Mouse (Mus musculus) embryonic facial prominence, embryonic 10.5 days (tissue): ENCODE results near the gene Pde6b. TPM values are rescaled to one million over a fixed set of nuclear protein-coding genes. Genes with fewer than 3 reads are reported as not detected.

ENCODE experiments used
- DNase-seq: peaks from one replicate; pipeline ENCODE4 v3.0.0-alpha.2; 2017; ENCODE audit warnings: low spot score
- H3K27ac ChIP-seq: fragments of 300-500 bp; sonication (generic); replicated peaks from 2 replicates; pipeline ENCODE4 v1.5.1; 2016; ENCODE audit warnings: mild to moderate bottlenecking
- H3K27me3 ChIP-seq: fragments of 300-500 bp; sonication (generic); replicated peaks from 2 replicates; pipeline ENCODE4 v1.6.1; 2016; ENCODE audit warnings: low read depth, mild to moderate bottlenecking; ENCODE audit not compliant: poor library complexity, severe bottlenecking
- H3K36me3 ChIP-seq: fragments of 300-500 bp; sonication (generic); replicated peaks from 2 replicates; pipeline ENCODE4 v1.6.1; 2016; ENCODE audit warnings: mild to moderate bottlenecking, moderate library complexity
- H3K4me1 ChIP-seq: fragments of 300-500 bp; sonication (generic); 2 replicates; pipeline ENCODE4 v1.6.1; 2016
- H3K4me3 ChIP-seq: fragments of 300-500 bp; sonication (generic); 2 replicates; pipeline ENCODE4 v1.5.1; 2016; ENCODE audit warnings: mild to moderate bottlenecking, moderate library complexity
- H3K9me3 ChIP-seq: fragments of 300-500 bp; sonication (generic); 2 replicates; pipeline ENCODE4 v1.6.1; 2016; ENCODE audit warnings: mild to moderate bottlenecking
- WGBS: fragments of 180-500 bp; shearing (Covaris S2); methylation state at CpG from one replicate; pipeline ENCODE4 v1.1.7; 2016; 5-methylcytosine and 5-hydroxymethylcytosine counted together
- polyA plus RNA-seq: library from polyadenylated mRNA; unstranded; fragments of >200 nt; fragmentation: Nextera tagmentation; extraction: Ambion mirVana; gene quantifications from 2 replicates; pipeline ENCODE4 v1.2.1, GENCODE M21; 2016

Pde6b gene
- polyA plus RNA-seq: 0.16 and 0.39 TPM in 2 replicates

GRCm38 (mm10) chr5:108388201-108388600 is at the start of gene Pde6b:
Gene Pde6b, plus strand, starts transcription at chr5:108388391.
- no peak for DNase-seq
- Histone ChIP-seq H3K9me3 (no peaks in the 10 kb centered on the region), H3K4me1 (no peaks in the 10 kb centered on the region), H3K36me3 (no peaks in the 10 kb centered on the region), H3K27ac (no peak within 1 kb of the TSS), H3K4me3 (no peak within 1 kb of the TSS), H3K27me3 (no peaks in the 10 kb centered on the region)
- 80% methylated on average over 7 of the region's 7 CpGs for WGBS

GRCm38 (mm10) chr5:108343680-108344170 is 44.5 kb upstream of the Pde6b start:
- Histone ChIP-seq H3K4me1 (no peaks in the 10 kb centered on the region), H3K27me3 (no peaks in the 10 kb centered on the region), H3K27ac (no peak overlapping the region), H3K9me3 (no peaks in the 10 kb centered on the region), H3K4me3 (no peak overlapping the region), H3K36me3 (peaks cover 65% of the 10 kb centered on the region)
- DNase-seq: no peak
- 88% methylated on average over 4 of the region's 4 CpGs for WGBS

GRCm38 (mm10) chr5:108345313-108346071 is 42.7 kb upstream of the Pde6b start:
- DNase-seq: no peak
- WGBS: 90% methylated on average over 10 of the region's 10 CpGs
- no peaks in the 10 kb centered on the region for H3K27me3 ChIP-seq
- peaks cover 60% of the 10 kb centered on the region for H3K36me3 ChIP-seq
- no peak overlapping the region for H3K4me3 ChIP-seq
- no peak overlapping the region for H3K27ac ChIP-seq
- H3K4me1 ChIP-seq: no peaks in the 10 kb centered on the region
- H3K9me3 ChIP-seq: no peaks in the 10 kb centered on the region

GRCm38 (mm10) chr5:108347843-108348242 is 40.3 kb upstream of the Pde6b start:
- Histone ChIP-seq H3K27me3 (no peaks in the 10 kb centered on the region), H3K9me3 (no peaks in the 10 kb centered on the region), H3K4me3 (no peak overlapping the region), H3K36me3 (peaks cover 60% of the 10 kb centered on the region), H3K4me1 (no peaks in the 10 kb centered on the region), H3K27ac (no peak overlapping the region)
- WGBS: 81% methylated on average over 6 of the region's 6 CpGs
- no peak for DNase-seq

- H3K36me3 ChIP-seq: peaks cover 44% of the 10 kb centered on the region
- 95% methylated on average over 9 of the region's 9 CpGs for WGBS
- no peaks in the 10 kb centered on the region for H3K4me1 ChIP-seq
- no peaks in the 10 kb centered on the region for H3K9me3 ChIP-seq
- DNase-seq: no peak
- H3K4me3 ChIP-seq: no peak overlapping the region
- no peaks in the 10 kb centered on the region for H3K27me3 ChIP-seq
- H3K27ac ChIP-seq: no peak overlapping the region
These were observed 38.6 kb upstream of the Pde6b start for GRCm38 (mm10) chr5:108349511-108350148.

- peaks cover 19% of the 10 kb centered on the region for H3K36me3 ChIP-seq
- no peaks in the 10 kb centered on the region for H3K27me3 ChIP-seq
- 0 out of 2 replicates have a peak, but pooled peaks cover 2% of the 10 kb centered on the region for H3K9me3 ChIP-seq
- DNase-seq: no peak
- WGBS: 88% methylated on average over 2 of the region's 2 CpGs
- H3K4me1 ChIP-seq: no peaks in the 10 kb centered on the region
- H3K27ac ChIP-seq: no peak overlapping the region
- H3K4me3 ChIP-seq: no peak overlapping the region
These were observed 34.1 kb upstream of the Pde6b start for GRCm38 (mm10) chr5:108354056-108354455.

- Histone ChIP-seq H3K4me3 (no peak overlapping the region), H3K4me1 (no peaks in the 10 kb centered on the region), H3K27me3 (peaks cover 10% of the 10 kb centered on the region), H3K9me3 (0 out of 2 replicates have a peak, but pooled peaks cover 2% of the 10 kb centered on the region), H3K36me3 (no peaks in the 10 kb centered on the region), H3K27ac (no peak overlapping the region)
- WGBS: 89% methylated on average over 1 of the region's 1 CpGs
- no peak for DNase-seq
These were observed 30.3 kb upstream of the Pde6b start for GRCm38 (mm10) chr5:108357862-108358261.

GRCm38 (mm10) chr5:108359491-108359890 is 28.7 kb upstream of the Pde6b start:
- DNase-seq: no peak
- Histone ChIP-seq H3K4me1 (no peaks in the 10 kb centered on the region), H3K4me3 (no peak overlapping the region), H3K9me3 (0 out of 2 replicates have a peak, but pooled peaks cover 2% of the 10 kb centered on the region), H3K27ac (no peak overlapping the region), H3K27me3 (peaks cover 26% of the 10 kb centered on the region), H3K36me3 (no peaks in the 10 kb centered on the region)
- WGBS: 86% methylated on average over 9 of the region's 9 CpGs

- no peak for DNase-seq
- no peak overlapping the region for H3K27ac ChIP-seq
- 0 out of 2 replicates have a peak, but pooled peaks cover 2% of the 10 kb centered on the region for H3K9me3 ChIP-seq
- peaks cover 33% of the 10 kb centered on the region for H3K27me3 ChIP-seq
- no peaks in the 10 kb centered on the region for H3K36me3 ChIP-seq
- 93% methylated on average over 4 of the region's 4 CpGs for WGBS
- H3K4me1 ChIP-seq: no peaks in the 10 kb centered on the region
- H3K4me3 ChIP-seq: no peak overlapping the region
These were observed 28.0 kb upstream of the Pde6b start for GRCm38 (mm10) chr5:108360211-108360610.

- Histone ChIP-seq H3K27ac (no peak overlapping the region), H3K9me3 (0 out of 2 replicates have a peak, but pooled peaks cover 2% of the 10 kb centered on the region), H3K36me3 (no peaks in the 10 kb centered on the region), H3K27me3 (peaks cover 54% of the 10 kb centered on the region), H3K4me1 (peaks cover 11% of the 10 kb centered on the region), H3K4me3 (no peak overlapping the region)
- 26% methylated on average over 3 of the region's 3 CpGs for WGBS
- no peak for DNase-seq
These were observed 25.9 kb upstream of the Pde6b start for GRCm38 (mm10) chr5:108362330-108362729.

GRCm38 (mm10) chr5:108366328-108366983 is 21.7 kb upstream of the Pde6b start:
- H3K27me3 ChIP-seq: peaks cover 96% of the 10 kb centered on the region
- no peaks in the 10 kb centered on the region for H3K36me3 ChIP-seq
- H3K4me1 ChIP-seq: peaks cover 27% of the 10 kb centered on the region
- no peaks in the 10 kb centered on the region for H3K9me3 ChIP-seq
- peak overlapping the region; percentile 63 for H3K4me3 ChIP-seq
- no peak for DNase-seq
- WGBS: 2% methylated on average over 60 of the region's 60 CpGs
- H3K27ac ChIP-seq: no peak overlapping the region

GRCm38 (mm10) chr5:108366984-108367841 is 21.0 kb upstream of the Pde6b start:
- H3K27ac ChIP-seq: 0 out of 2 replicates have a peak overlapping the region, but pooled peaks have one; percentile 44

More at GRCm38 (mm10) chr5:108366984-108367841, 21.0 kb upstream of the Pde6b start:
- H3K4me3 ChIP-seq: peak overlapping the region; percentile 63
- no peaks in the 10 kb centered on the region for H3K9me3 ChIP-seq
- WGBS: under 1% methylated on average over 100 of the region's 100 CpGs
- H3K36me3 ChIP-seq: no peaks in the 10 kb centered on the region
- DNase-seq: peak; percentile 75
- H3K4me1 ChIP-seq: peaks cover 27% of the 10 kb centered on the region
- H3K27me3 ChIP-seq: peaks cover 99% of the 10 kb centered on the region
